Mouse (Mus musculus) hindbrain, embryonic 13.5 days (tissue): Measurements from ENCODE around the gene Galnt7. TPM values are rescaled to one million over a fixed set of nuclear protein-coding genes. Genes with fewer than 3 reads are reported as not detected.

ENCODE experiments used
- ATAC-seq: fragments of 200-750 bp; cut with Nextera tagmentation; 2 replicates; pipeline ENCODE4 v1.8.0; 2017; ENCODE audit warnings: moderate TSS enrichment; ENCODE audit not compliant: low FRiP score
- H3K27ac ChIP-seq: fragments of 300-500 bp; sonication (generic); 2 replicates; pipeline ENCODE4 v1.5.1; 2015; ENCODE audit warnings: inconsistent platforms, mild to moderate bottlenecking, moderate library complexity
- H3K27me3 ChIP-seq: fragments of 300-500 bp; sonication (generic); 2 replicates; pipeline ENCODE4 v1.6.1; 2015; ENCODE audit warnings: mild to moderate bottlenecking, inconsistent platforms
- H3K36me3 ChIP-seq: fragments of 300-500 bp; sonication (generic); 2 replicates; pipeline ENCODE4 v1.6.1; 2015; ENCODE audit warnings: mild to moderate bottlenecking, inconsistent platforms
- H3K4me1 ChIP-seq: fragments of 300-500 bp; sonication (generic); replicated peaks from 2 replicates; pipeline ENCODE4 v1.6.1; 2015; ENCODE audit warnings: inconsistent platforms
- H3K4me2 ChIP-seq: fragments of 300-500 bp; sonication (generic); 2 replicates; pipeline ENCODE4 v1.6.1; 2015; ENCODE audit warnings: inconsistent platforms, mild to moderate bottlenecking, moderate library complexity
- H3K4me3 ChIP-seq: fragments of 300-500 bp; sonication (generic); 2 replicates; pipeline ENCODE4 v1.5.1; 2015; ENCODE audit warnings: mild to moderate bottlenecking, inconsistent platforms
- H3K9ac ChIP-seq: fragments of 300-500 bp; sonication (generic); 2 replicates; pipeline ENCODE4 v1.6.1; 2015; ENCODE audit warnings: mild to moderate bottlenecking, inconsistent platforms
- H3K9me3 ChIP-seq: fragments of 300-500 bp; sonication (generic); 2 replicates; pipeline ENCODE4 v1.6.1; 2016; ENCODE audit warnings: inconsistent platforms
- WGBS: fragments of 180-500 bp; shearing (Covaris S2); methylation state at CpG from one replicate; pipeline ENCODE4 v1.1.7; 2015; 5-methylcytosine and 5-hydroxymethylcytosine counted together
- polyA plus RNA-seq: library from polyadenylated mRNA; unstranded; fragments of >200 nt; fragmentation: Nextera tagmentation; extraction: Ambion mirVana; gene quantifications from 2 replicates; pipeline ENCODE4 v1.2.1, GENCODE M21; 2015

The Galnt7 gene
- polyA plus RNA-seq, 1 experiment from 2014 or later = 12.6 TPM

GRCm38 (mm10) chr8:57650216-57650615, 2.6 kb downstream of the Galnt7 start:
- Histone ChIP-seq H3K9ac (no peak overlapping the region), H3K27ac (no peak overlapping the region), H3K4me2 (no peak overlapping the region), H3K4me1 (peaks cover 19% of the 10 kb centered on the region), H3K9me3 (no peaks in the 10 kb centered on the region), H3K27me3 (no peaks in the 10 kb centered on the region), H3K4me3 (no peak overlapping the region), H3K36me3 (no peaks in the 10 kb centered on the region)
- ATAC-seq = no peak
- 88% methylated on average over 6 of the region's 6 CpGs for WGBS

- H3K9ac ChIP-seq = no peak overlapping the region
- H3K27ac ChIP-seq = no peak overlapping the region
- H3K27me3 ChIP-seq = no peaks in the 10 kb centered on the region
- no peaks in the 10 kb centered on the region for H3K36me3 ChIP-seq
- no peak overlapping the region for H3K4me3 ChIP-seq
- peaks cover 29% of the 10 kb centered on the region for H3K4me1 ChIP-seq
- no peak for ATAC-seq
- 77% methylated on average over 3 of the region's 3 CpGs for WGBS
- H3K4me2 ChIP-seq = no peak overlapping the region
- H3K9me3 ChIP-seq = no peaks in the 10 kb centered on the region
Measured at GRCm38 (mm10) chr8:57647566-57647965, 5.3 kb downstream of the Galnt7 start.

GRCm38 (mm10) chr8:57644281-57644680, 8.6 kb downstream of the Galnt7 start:
- H3K4me2 ChIP-seq = no peak overlapping the region
- H3K9me3 ChIP-seq = no peaks in the 10 kb centered on the region
- no peak for ATAC-seq
- H3K27ac ChIP-seq = no peak overlapping the region
- no peaks in the 10 kb centered on the region for H3K36me3 ChIP-seq
- H3K9ac ChIP-seq = no peak overlapping the region
- 85% methylated on average over 6 of the region's 6 CpGs for WGBS
- no peak overlapping the region for H3K4me3 ChIP-seq
- no peaks in the 10 kb centered on the region for H3K27me3 ChIP-seq
- H3K4me1 ChIP-seq = peaks cover 31% of the 10 kb centered on the region

- Histone ChIP-seq H3K27me3 (no peaks in the 10 kb centered on the region), H3K36me3 (no peaks in the 10 kb centered on the region), H3K27ac (no peak overlapping the region), H3K9ac (no peak overlapping the region), H3K4me3 (no peak overlapping the region), H3K4me1 (peaks cover 35% of the 10 kb centered on the region), H3K9me3 (no peaks in the 10 kb centered on the region), H3K4me2 (no peak overlapping the region)
- ATAC-seq = no peak
- 50% methylated on average over 5 of the region's 5 CpGs for WGBS
Measured at GRCm38 (mm10) chr8:57642722-57643121, 10.1 kb downstream of the Galnt7 start.

GRCm38 (mm10) chr8:57638925-57639324, 13.9 kb downstream of the Galnt7 start:
- 63% methylated on average over 6 of the region's 6 CpGs for WGBS
- Histone ChIP-seq H3K9me3 (no peaks in the 10 kb centered on the region), H3K36me3 (no peaks in the 10 kb centered on the region), H3K27me3 (no peaks in the 10 kb centered on the region), H3K27ac (peak overlapping the region; percentile 61; the same call in 1 of the 2 replicates), H3K4me1 (peaks cover 25% of the 10 kb centered on the region), H3K4me3 (no peak overlapping the region), H3K4me2 (no peak overlapping the region), H3K9ac (no peak overlapping the region)
- peak; percentile 38; the same call in 1 of the 2 replicates for ATAC-seq

GRCm38 (mm10) chr8:57637599-57638280, 15.1 kb downstream of the Galnt7 start:
- no peak for ATAC-seq
- no peak overlapping the region for H3K4me2 ChIP-seq
- H3K36me3 ChIP-seq = no peaks in the 10 kb centered on the region
- 87% methylated on average over 15 of the region's 15 CpGs for WGBS
- no peak overlapping the region for H3K4me3 ChIP-seq
- no peaks in the 10 kb centered on the region for H3K9me3 ChIP-seq
- peaks cover 16% of the 10 kb centered on the region for H3K4me1 ChIP-seq
- H3K27ac ChIP-seq = no peak overlapping the region
- H3K27me3 ChIP-seq = no peaks in the 10 kb centered on the region
- no peak overlapping the region for H3K9ac ChIP-seq

GRCm38 (mm10) chr8:57636698-57637097, 16.1 kb downstream of the Galnt7 start:
- Histone ChIP-seq H3K4me2 (no peak overlapping the region), H3K4me1 (peaks cover 11% of the 10 kb centered on the region), H3K4me3 (no peak overlapping the region), H3K9ac (no peak overlapping the region), H3K27me3 (no peaks in the 10 kb centered on the region), H3K36me3 (no peaks in the 10 kb centered on the region), H3K9me3 (no peaks in the 10 kb centered on the region), H3K27ac (no peak overlapping the region)
- no peak for ATAC-seq
- WGBS = 88% methylated on average over 11 of the region's 11 CpGs

GRCm38 (mm10) chr8:57636281-57636680, 16.6 kb downstream of the Galnt7 start:
- Histone ChIP-seq H3K27ac (no peak overlapping the region), H3K9me3 (no peaks in the 10 kb centered on the region)
- WGBS = 92% methylated on average over 3 of the region's 3 CpGs

GRCm38 (mm10) chr8:57631780-57632179, 21.1 kb downstream of the Galnt7 start:
- Histone ChIP-seq H3K9me3 (no peaks in the 10 kb centered on the region), H3K4me3 (no peak overlapping the region), H3K4me2 (no peak overlapping the region), H3K36me3 (no peaks in the 10 kb centered on the region), H3K27ac (no peak overlapping the region), H3K27me3 (no peaks in the 10 kb centered on the region), H3K4me1 (peaks cover 6% of the 10 kb centered on the region; the same call in 1 of the 2 replicates), H3K9ac (no peak overlapping the region)
- ATAC-seq = peak; percentile 37; the same call in 1 of the 2 replicates
- 66% methylated on average over 7 of the region's 7 CpGs for WGBS

More at GRCm38 (mm10) chr8:57636281-57636680, 16.6 kb downstream of the Galnt7 start:
- no peak for ATAC-seq
- no peak overlapping the region for H3K4me3 ChIP-seq
- peaks cover 11% of the 10 kb centered on the region for H3K4me1 ChIP-seq
- no peaks in the 10 kb centered on the region for H3K36me3 ChIP-seq
- no peaks in the 10 kb centered on the region for H3K27me3 ChIP-seq
- no peak overlapping the region for H3K4me2 ChIP-seq
- H3K9ac ChIP-seq = no peak overlapping the region

- no peak for ATAC-seq
- Histone ChIP-seq H3K36me3 (no peaks in the 10 kb centered on the region), H3K4me2 (no peak overlapping the region), H3K4me1 (peaks cover 6% of the 10 kb centered on the region; the same call in 1 of the 2 replicates), H3K27ac (no peak overlapping the region), H3K4me3 (no peak overlapping the region), H3K9ac (no peak overlapping the region), H3K9me3 (no peaks in the 10 kb centered on the region), H3K27me3 (no peaks in the 10 kb centered on the region)
- WGBS = 93% methylated on average over 8 of the region's 8 CpGs
Measured at GRCm38 (mm10) chr8:57630148-57630547, 22.7 kb downstream of the Galnt7 start.

- no peak overlapping the region for H3K4me3 ChIP-seq
- no peaks in the 10 kb centered on the region for H3K27me3 ChIP-seq
- no peak overlapping the region for H3K27ac ChIP-seq
- no peaks in the 10 kb centered on the region for H3K36me3 ChIP-seq
- H3K4me2 ChIP-seq = no peak overlapping the region
- H3K4me1 ChIP-seq = peaks cover 6% of the 10 kb centered on the region; the same call in 1 of the 2 replicates
- WGBS = 85% methylated on average over 6 of the region's 6 CpGs
- no peak overlapping the region for H3K9ac ChIP-seq
- H3K9me3 ChIP-seq = no peaks in the 10 kb centered on the region
- ATAC-seq = no peak
Measured at GRCm38 (mm10) chr8:57628787-57629664, 23.8 kb downstream of the Galnt7 start.

- Histone ChIP-seq H3K27me3 (no peaks in the 10 kb centered on the region), H3K36me3 (no peaks in the 10 kb centered on the region), H3K4me3 (no peak overlapping the region), H3K9ac (no peak overlapping the region), H3K9me3 (no peaks in the 10 kb centered on the region), H3K27ac (no peak overlapping the region), H3K4me1 (peaks cover 6% of the 10 kb centered on the region; the same call in 1 of the 2 replicates), H3K4me2 (no peak overlapping the region)
- ATAC-seq = no peak
- 85% methylated on average over 5 of the region's 5 CpGs for WGBS
Measured at GRCm38 (mm10) chr8:57627946-57628786, 24.7 kb downstream of the Galnt7 start.
